Mouse (Mus musculus): ENCODE results near the gene March2. TPM values are rescaled to one million over a fixed set of nuclear protein-coding genes. Genes with fewer than 3 reads are reported as not detected.

The March2 gene
- polyA plus RNA-seq, 1 experiment = 59.3 TPM

- TF ChIP-seq POLR2A (IDR thresholded peaks at IDR 0.05; ENCODE audit: borderline replicate concordance, extremely low read depth, insufficient read depth, insufficient read length, poor library complexity, severe bottlenecking) (no peak), CTCF (IDR thresholded peaks at IDR 0.05; ENCODE audit: borderline replicate concordance, extremely low read depth, insufficient read depth, insufficient read length) (no peak)
- DNase-seq (ENCODE audit: low read depth) = no peak
Observed at GRCm38 (mm10) chr17:33675452-33675851, 43.0 kb downstream of the March2 start.

GRCm38 (mm10) chr17:33673837-33674236 lies 44.6 kb downstream of the March2 start:
- TF ChIP-seq CTCF (IDR thresholded peaks at IDR 0.05; ENCODE audit: borderline replicate concordance, extremely low read depth, insufficient read depth, insufficient read length) = no peak
- no peak for TF ChIP-seq POLR2A (IDR thresholded peaks at IDR 0.05; ENCODE audit: borderline replicate concordance, extremely low read depth, insufficient read depth, insufficient read length, poor library complexity, severe bottlenecking)
- DNase-seq (ENCODE audit: low read depth) = no peak

GRCm38 (mm10) chr17:33669681-33670080 lies 48.8 kb downstream of the March2 start:
- TF ChIP-seq POLR2A (IDR thresholded peaks at IDR 0.05; ENCODE audit: borderline replicate concordance, extremely low read depth, insufficient read depth, insufficient read length, poor library complexity, severe bottlenecking) = no peak
- no peak for TF ChIP-seq CTCF (IDR thresholded peaks at IDR 0.05; ENCODE audit: borderline replicate concordance, extremely low read depth, insufficient read depth, insufficient read length)
- peak; percentile 39 for DNase-seq (ENCODE audit: low read depth)

DNA sequence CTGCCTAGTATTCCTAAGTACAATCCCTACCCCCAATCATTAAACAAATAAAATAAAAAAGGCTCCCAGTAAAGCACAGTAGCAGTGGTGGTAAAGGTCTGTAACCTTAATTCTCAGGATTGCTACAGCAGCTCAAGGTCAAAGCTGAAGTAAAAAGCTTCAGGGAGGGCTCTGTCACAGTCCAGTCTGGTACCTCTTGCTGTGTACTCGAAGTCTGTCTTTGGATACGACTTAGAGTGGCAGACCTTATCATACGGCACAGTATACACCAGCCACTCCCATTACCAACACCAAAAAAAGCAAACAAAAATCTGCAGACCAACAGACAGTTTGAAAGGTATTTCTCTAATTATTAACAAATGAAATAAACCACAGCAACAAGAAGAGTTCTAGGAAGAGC lies 51.7 kb downstream of the March2 start:
- DNase-seq (ENCODE audit: low read depth) = no peak
- TF ChIP-seq POLR2A (IDR thresholded peaks at IDR 0.05; ENCODE audit: borderline replicate concordance, extremely low read depth, insufficient read depth, insufficient read length, poor library complexity, severe bottlenecking) (no peak), CTCF (IDR thresholded peaks at IDR 0.05; ENCODE audit: borderline replicate concordance, extremely low read depth, insufficient read depth, insufficient read length) (no peak)

GRCm38 (mm10) chr17:33649781-33650475 lies 68.5 kb downstream of the March2 start:
- no peak for TF ChIP-seq CTCF (IDR thresholded peaks at IDR 0.05; ENCODE audit: borderline replicate concordance, extremely low read depth, insufficient read depth, insufficient read length)
- no peak for TF ChIP-seq POLR2A (IDR thresholded peaks at IDR 0.05; ENCODE audit: borderline replicate concordance, extremely low read depth, insufficient read depth, insufficient read length, poor library complexity, severe bottlenecking)
- no peak for DNase-seq (ENCODE audit: low read depth)

DNA sequence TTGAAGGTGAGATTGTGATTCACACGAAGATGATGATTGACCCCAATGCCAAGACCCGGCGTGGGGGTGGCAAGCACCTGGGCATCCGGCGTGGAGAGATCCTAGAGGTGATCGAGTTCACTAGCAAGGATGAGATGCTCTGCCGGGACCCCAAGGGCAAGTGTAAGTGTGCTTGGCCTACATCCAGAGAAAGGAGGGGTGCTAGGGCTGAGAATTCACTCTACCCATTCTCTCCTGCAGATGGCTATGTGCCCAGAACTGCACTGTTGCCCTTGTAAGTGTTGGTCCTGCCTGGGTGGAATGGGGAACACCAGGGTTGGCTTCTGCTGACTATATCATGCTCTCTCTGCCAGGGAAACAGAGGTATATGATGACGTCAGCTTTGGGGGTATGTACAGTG lies 73.4 kb downstream of the March2 start:
- TF ChIP-seq CTCF (IDR thresholded peaks at IDR 0.05; ENCODE audit: borderline replicate concordance, extremely low read depth, insufficient read depth, insufficient read length) (no peak), POLR2A (IDR thresholded peaks at IDR 0.05; ENCODE audit: borderline replicate concordance, extremely low read depth, insufficient read depth, insufficient read length, poor library complexity, severe bottlenecking) (no peak)
- DNase-seq (ENCODE audit: low read depth) = peak; percentile 4

DNA sequence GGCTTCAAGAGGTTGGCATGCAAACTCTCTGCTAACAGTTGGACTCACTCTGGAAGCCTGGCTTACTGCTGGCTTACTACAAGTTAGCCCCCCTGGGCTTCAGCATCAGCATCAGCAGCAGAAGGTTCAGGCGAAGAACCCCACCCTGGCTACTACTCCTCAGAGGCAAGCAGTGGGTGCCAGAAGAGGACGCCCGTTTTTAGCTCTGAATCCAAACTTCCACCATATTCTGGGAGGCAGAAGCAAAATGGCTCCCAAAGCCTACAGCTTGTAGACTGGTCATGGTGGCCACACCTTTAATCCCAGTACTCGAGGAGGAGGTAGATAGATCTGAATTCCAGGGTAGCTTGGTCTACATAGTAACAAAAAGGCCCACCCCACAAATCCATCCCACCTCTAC lies 74.4 kb downstream of the March2 start:
- TF ChIP-seq CTCF (IDR thresholded peaks at IDR 0.05; ENCODE audit: borderline replicate concordance, extremely low read depth, insufficient read depth, insufficient read length) (no peak), POLR2A (IDR thresholded peaks at IDR 0.05; ENCODE audit: borderline replicate concordance, extremely low read depth, insufficient read depth, insufficient read length, poor library complexity, severe bottlenecking) (no peak)
- DNase-seq (ENCODE audit: low read depth) = no peak

- TF ChIP-seq POLR2A (IDR thresholded peaks at IDR 0.05; ENCODE audit: borderline replicate concordance, extremely low read depth, insufficient read depth, insufficient read length, poor library complexity, severe bottlenecking) = no peak
- no peak for TF ChIP-seq CTCF (IDR thresholded peaks at IDR 0.05; ENCODE audit: borderline replicate concordance, extremely low read depth, insufficient read depth, insufficient read length)
Observed at GRCm38 (mm10) chr17:33639743-33640142, 78.7 kb downstream of the March2 start.

DNA sequence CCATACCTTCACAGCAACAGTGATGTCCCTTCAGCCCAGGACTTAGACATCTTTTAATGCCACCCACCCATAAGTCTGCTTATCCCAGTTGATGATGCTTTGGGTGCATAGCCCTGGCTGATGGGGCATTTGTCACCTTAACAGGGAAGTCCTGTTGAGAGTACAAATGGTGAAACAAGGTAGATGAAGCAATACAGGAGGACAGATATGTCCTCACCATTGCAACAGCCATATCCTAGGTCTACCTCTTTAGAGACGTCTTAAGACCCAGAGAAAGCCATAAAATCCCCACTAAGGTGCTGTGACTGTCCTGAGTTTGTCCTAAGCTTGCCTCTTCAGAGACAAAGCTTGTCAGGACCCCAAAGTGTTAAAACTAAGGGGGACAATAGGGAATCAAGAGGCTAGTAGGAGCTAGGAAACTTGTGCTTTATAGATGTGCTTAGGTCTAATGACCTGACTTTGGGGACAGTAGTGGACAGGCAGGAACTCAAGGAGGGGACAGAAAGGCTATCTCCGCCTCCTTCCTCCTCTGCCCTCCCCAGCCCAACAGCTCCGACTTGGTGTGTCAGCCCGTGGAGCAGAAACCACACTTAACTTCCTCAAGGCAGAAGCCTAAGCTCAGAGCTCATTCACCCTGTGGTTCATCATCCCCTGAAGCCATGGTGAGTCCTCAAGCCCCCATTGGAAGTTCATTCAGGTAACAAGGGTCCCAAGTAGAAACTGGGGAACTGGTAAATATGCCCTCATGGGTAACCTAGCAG lies 80.8 kb downstream of the March2 start, which contains the start of gene Pram1:
Gene Pram1 (plus strand): TSS at position 541 of the 761 bp plus-strand sequence.
- TF ChIP-seq CTCF (IDR thresholded peaks at IDR 0.05; ENCODE audit: borderline replicate concordance, extremely low read depth, insufficient read depth, insufficient read length) (no peak), POLR2A (IDR thresholded peaks at IDR 0.05; ENCODE audit: borderline replicate concordance, extremely low read depth, insufficient read depth, insufficient read length, poor library complexity, severe bottlenecking) (no peak)
- no peak for DNase-seq (ENCODE audit: low read depth)

More at GRCm38 (mm10) chr17:33639743-33640142, 78.7 kb downstream of the March2 start:
- no peak for DNase-seq (ENCODE audit: low read depth)

GRCm38 (mm10) chr17:33637038-33637437 lies 81.4 kb downstream of the March2 start:
- no peak for DNase-seq (ENCODE audit: low read depth)
- TF ChIP-seq POLR2A (IDR thresholded peaks at IDR 0.05; ENCODE audit: borderline replicate concordance, extremely low read depth, insufficient read depth, insufficient read length, poor library complexity, severe bottlenecking) (no peak), CTCF (IDR thresholded peaks at IDR 0.05; ENCODE audit: borderline replicate concordance, extremely low read depth, insufficient read depth, insufficient read length) (no peak)

Other genes with a start within 250 kb of the March2 start
- 107 and 121 TPM in 2 replicates for gene Adamts10, start 194.5 kb downstream of the March2 start, polyA plus RNA-seq (2012; rRNA removed)
- 0.98 and 1.6 TPM in 2 replicates for gene Myo1f, start 163.0 kb downstream of the March2 start, polyA plus RNA-seq (2012; rRNA removed)
- 120 and 156 TPM in 2 replicates for gene Zfp414, start 89.6 kb downstream of the March2 start, polyA plus RNA-seq (2012; rRNA removed)
- gene Pram1, start 80.6 kb downstream of the March2 start, polyA plus RNA-seq (2012; rRNA removed) = 0.76 and 0.82 TPM in 2 replicates
- 206 and 243 TPM in 2 replicates for gene Hnrnpm, start 31.8 kb downstream of the March2 start, polyA plus RNA-seq (2012; rRNA removed)
- 633 and 642 TPM in 2 replicates for gene Rab11b, start 41.9 kb upstream of the March2 start, polyA plus RNA-seq (2012; rRNA removed)
- 9.8 and 10.6 TPM in 2 replicates for gene Angptl4, start 63.2 kb upstream of the March2 start, polyA plus RNA-seq (2012; rRNA removed)
- gene Kank3, start 91.8 kb upstream of the March2 start, polyA plus RNA-seq (2012; rRNA removed) = 50.7 and 61.9 TPM in 2 replicates
- gene Rps28, start 105.9 kb upstream of the March2 start, polyA plus RNA-seq (2012; rRNA removed) = 1,048 and 1,174 TPM in 2 replicates
- 327 and 425 TPM in 2 replicates for gene Ndufa7, start 105.9 kb upstream of the March2 start, polyA plus RNA-seq (2012; rRNA removed)
- 41.6 and 49.6 TPM in 2 replicates for gene Cd320, start 124.4 kb upstream of the March2 start, polyA plus RNA-seq (2012; rRNA removed)
- gene Gm7029, start 155.2 kb upstream of the March2 start, polyA plus RNA-seq (2012; rRNA removed) = not detected in 2 replicates
- 18.5 and 32.3 TPM in 2 replicates for gene Kifc1, start 172.0 kb upstream of the March2 start, polyA plus RNA-seq (2012; rRNA removed)
- 0.30 and 0.38 TPM in 2 replicates for gene Platr17, start 186.5 kb upstream of the March2 start, polyA plus RNA-seq (2012; rRNA removed)
- 43.8 and 52.6 TPM in 2 replicates for gene Daxx, start 190.7 kb upstream of the March2 start, polyA plus RNA-seq (2012; rRNA removed)
- gene Tapbp, start 197.2 kb upstream of the March2 start, polyA plus RNA-seq (2012; rRNA removed) = 17.4 and 22.8 TPM in 2 replicates
- gene Zbtb22, start 197.2 kb upstream of the March2 start, polyA plus RNA-seq (2012; rRNA removed) = 35.8 and 43.6 TPM in 2 replicates
- gene Rgl2, start 210.9 kb upstream of the March2 start, polyA plus RNA-seq (2012; rRNA removed) = 184 and 285 TPM in 2 replicates
- 85.7 and 97.5 TPM in 2 replicates for gene Pfdn6, start 221.7 kb upstream of the March2 start, polyA plus RNA-seq (2012; rRNA removed)
- gene Wdr46, start 222.0 kb upstream of the March2 start, polyA plus RNA-seq (2012; rRNA removed) = 22.8 and 29.3 TPM in 2 replicates
- 9.9 and 11.1 TPM in 2 replicates for gene B3galt4, start 232.8 kb upstream of the March2 start, polyA plus RNA-seq (2012; rRNA removed)
- gene Vps52, start 237.1 kb upstream of the March2 start, polyA plus RNA-seq (2012; rRNA removed) = 71.7 and 72.8 TPM in 2 replicates
- 744 and 771 TPM in 2 replicates for gene Rps18, start 237.3 kb upstream of the March2 start, polyA plus RNA-seq (2012; rRNA removed)

All from brain, embryonic 14.5 days (tissue).